Mouse (Mus musculus) left cerebral cortex, adult 18-20 months (tissue): ENCODE measurements around the gene Apoh. TPM values are rescaled to one million over a fixed set of nuclear protein-coding genes. Genes with fewer than 3 reads are reported as not detected.

Source experiments
- DNase-seq, 2 experiments: peaks; one replicate each; pipeline ENCODE4 v3.0.0; 2021 to 2022; ENCODE audit warnings: low spot score in 2 of 2, mixed read lengths in 1 of 2
- total RNA-seq, 2 experiments: library from RNA; stranded (reverse); gene quantifications; 2 replicates each; pipeline ENCODE4 v1.2.3; 2021

The Apoh gene
- total RNA-seq, 2 experiments from 2014 or later, result 0.74 to 1.1 TPM

DNA sequence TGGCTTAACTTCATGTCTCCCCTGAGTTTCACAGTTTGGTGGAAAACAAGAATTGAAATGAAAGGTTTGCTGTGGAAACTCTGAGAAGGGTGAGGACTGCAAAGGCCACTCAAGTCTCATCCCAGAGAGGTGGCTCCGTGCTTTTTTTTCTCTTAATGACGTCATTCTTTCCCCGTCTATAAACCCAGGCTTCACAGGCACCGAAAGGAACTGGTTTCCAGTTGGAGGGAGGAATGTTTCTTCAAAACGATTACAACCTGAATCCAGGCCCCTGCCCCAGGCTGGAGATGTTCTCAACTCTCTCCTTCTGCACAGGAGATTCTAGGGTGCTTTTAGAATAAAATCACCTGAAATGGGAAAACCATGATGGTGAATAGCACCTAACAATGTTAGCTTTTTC lies 10.1 kb upstream of the Apoh start:
- no peak for DNase-seq

DNA sequence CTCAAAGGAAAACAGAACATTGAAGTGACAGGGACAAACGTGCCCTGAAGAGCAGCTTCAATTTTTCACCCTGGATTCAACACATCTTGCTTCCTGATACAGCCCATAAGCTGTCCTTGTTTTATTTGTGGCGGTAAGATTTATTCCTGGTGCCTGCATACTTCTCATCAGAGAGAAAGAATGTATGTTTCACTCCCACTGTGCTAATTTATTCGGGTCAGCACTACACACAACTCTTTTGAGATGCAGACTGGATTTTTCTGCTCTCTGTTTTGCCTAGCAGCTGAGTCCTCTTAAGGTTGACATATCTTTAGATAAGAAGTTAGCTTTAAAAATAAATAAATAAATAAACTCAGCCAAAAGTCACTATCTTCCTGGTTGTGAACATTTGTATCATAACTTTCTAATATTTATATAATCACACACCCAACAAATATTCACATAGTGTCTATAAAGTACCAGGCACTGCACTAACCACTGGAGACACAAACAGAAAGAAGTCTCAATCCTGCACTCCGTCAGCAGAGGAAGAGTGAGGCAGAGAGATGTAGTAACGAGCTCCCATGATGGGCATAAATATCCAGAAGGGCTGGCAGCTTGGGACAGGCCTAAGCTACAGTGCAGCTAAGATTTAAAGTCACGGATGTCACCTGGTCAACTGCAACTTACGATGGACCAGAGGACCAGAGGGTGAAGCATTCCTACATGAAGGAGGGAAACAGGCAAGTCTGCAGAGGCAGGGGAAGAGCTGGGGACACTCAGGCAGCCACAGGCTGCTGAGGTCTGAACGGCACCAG lies 9.4 kb upstream of the Apoh start:
- DNase-seq, result no peak

DNA sequence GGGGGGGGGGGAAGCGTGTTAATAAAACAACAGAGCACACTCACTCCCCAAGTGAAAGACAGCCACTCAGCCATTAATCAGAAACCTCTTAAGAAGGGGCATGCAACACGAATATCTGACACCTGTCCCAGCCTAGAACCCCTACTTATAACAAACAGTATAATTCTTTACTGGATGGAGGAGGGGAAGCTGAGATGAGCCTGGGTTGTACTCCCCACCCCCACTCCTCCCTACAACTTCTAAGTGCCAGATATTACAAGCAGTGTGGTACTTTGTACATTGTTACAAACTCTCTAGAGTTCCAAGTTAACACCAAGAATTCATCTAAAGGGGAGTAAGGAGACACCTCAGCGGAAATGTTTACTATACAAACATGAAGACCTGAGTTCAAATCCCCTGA lies 8.5 kb upstream of the Apoh start:
- DNase-seq, result no peak

- DNase-seq, result no peak
Observed at GRCm38 (mm10) chr11:108335536-108335935, 7.6 kb upstream of the Apoh start.

DNA sequence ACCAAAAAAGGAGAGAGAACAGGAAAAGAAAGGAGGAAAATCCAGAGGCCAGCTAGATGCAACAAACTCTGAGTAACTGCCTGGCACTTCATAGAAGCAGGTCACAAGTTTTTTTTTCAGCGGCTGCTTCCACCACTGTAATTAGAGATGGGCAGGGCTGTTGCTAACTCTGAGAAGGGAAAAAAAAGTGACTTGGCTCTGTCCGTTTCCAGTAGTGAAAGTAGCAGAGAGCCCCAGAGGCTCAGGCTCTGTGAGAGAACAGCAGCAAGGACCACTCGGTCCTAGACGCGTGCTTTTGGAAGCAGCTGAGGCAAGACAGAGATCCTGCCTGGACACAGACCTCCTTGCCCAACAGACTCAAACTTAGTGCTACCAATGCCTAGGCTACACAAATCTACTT lies 6.7 kb upstream of the Apoh start:
- no peak for DNase-seq

DNA sequence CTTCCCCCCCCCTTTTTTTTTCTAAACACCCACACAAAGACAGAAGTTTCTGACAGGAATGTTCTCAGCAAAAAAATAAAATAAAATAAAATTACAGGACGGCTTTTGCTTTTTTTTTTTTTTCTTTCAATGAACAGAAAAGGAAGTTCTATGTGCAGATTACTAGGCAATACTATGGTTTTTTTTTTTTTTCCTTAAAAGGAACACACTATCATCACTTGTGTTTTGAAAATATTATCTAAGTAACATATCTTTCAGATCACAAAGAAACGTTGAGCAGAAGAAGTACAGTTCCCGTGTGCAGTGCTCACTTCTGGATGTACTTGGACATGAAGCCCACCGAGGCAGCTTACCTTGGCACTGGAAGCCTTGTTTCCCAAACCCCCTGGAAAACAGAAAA lies 2.9 kb upstream of the Apoh start:
- no peak for DNase-seq

DNA sequence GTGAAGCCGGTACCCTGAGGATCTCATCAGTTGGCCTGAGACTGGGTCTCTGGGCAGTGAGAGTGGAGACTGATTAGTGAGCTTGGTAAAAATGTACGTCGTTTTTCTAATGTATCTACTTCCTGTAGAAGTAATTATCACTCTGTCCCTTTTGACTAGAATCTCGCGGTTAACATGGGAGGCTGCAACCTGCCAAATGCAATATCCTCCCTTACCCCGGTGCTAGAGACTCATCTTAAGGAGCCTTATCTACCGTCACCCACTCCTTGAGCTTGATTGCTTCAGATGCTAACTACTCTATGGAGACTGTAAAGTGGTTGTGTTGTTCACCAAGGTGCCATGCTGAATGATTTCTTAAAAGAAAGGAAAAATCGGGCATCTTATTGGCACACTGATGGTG lies 1.4 kb upstream of the Apoh start:
- no peak for DNase-seq

DNA sequence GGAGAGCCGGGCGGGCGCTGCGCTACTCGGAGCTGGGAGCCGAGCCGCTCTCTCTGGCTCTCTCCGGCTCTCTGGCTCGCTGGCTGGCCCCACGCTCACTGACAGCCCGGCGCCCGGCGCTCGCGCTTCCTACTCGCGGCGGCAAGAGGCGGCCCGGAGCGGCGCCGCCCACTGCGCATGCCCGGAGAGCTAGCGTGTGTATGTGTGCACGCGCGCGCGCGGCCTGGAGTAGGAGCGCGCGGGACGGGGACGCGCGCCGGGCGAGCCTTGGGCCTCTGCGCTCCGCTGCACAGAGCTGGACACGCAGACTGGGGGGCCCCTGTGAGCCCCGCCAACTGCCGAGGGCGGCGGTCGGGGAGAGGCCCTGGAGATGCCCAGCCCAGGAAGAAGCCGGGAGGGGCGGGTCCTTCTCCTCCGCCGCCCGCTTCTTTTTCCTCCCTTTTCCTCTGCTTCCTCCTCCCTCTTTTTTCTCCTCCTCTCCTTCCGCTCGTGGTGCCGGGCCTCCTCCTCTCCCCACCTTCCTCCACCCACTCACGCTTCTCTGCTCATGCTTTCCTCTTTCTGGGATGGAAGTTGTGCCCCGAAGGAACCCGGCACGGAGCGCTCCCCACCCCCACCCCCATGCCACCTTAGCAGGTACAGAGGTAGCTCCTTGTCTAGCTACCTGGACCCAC lies 772 bp downstream of the Apoh start, which contains the start of gene Prkca:
Prkca (minus strand) TSS at position 140 of the 674 bp plus-strand sequence.
- peak; percentile 92 to 97 for DNase-seq

GRCm38 (mm10) chr11:108344759-108345158 lies 1.6 kb downstream of the Apoh start:
- DNase-seq, result no peak

DNA sequence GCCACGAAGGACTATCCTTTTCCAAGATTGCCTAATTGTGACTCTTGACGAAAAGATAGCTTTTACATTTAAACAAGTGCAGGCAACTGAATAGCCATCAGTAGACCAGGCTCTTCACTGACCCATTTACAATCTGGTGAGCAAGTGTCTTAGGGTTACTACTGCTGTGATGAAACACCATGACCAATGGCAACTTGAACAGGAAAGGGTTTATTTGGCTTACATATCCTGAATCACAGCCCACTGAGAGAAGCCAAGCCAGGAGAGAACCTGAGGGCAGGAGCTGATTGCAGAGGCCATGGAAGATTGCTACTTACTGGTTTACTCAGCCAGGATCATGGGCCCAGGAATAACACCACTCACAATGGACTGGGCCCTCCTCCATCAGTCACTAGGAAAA lies 2.2 kb downstream of the Apoh start:
- no peak for DNase-seq

- DNase-seq, result no peak
Observed at GRCm38 (mm10) chr11:108350799-108351198, 7.6 kb downstream of the Apoh start.

DNA sequence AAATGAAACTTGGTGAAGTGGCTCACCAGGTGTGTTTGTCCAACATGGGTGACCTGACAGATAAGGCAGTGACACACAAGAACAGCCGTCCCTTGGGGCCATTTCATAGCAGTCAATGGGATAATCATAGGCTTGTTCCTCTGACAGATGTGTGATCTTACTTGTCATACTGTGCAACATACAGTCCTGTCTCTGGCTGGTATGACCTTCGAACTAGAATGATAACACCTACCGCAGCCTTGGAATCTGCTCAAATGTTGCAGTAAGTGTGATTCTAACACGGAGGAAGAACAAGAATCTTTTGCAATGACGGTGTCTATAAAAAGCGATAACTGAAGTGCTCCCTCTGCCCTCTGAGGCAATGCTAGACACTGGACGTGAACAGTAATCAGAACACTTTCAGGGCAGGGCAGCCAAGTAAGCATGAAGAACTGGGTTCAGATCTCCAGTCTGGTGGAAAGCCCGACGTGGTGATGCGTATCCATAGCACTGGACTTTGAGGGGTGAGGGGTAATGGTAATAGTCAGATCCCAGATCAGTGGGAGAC lies 9.8 kb downstream of the Apoh start:
- no peak for DNase-seq

- no peak for DNase-seq
Observed at GRCm38 (mm10) chr11:108356020-108356419, 12.9 kb downstream of the Apoh start.

DNA sequence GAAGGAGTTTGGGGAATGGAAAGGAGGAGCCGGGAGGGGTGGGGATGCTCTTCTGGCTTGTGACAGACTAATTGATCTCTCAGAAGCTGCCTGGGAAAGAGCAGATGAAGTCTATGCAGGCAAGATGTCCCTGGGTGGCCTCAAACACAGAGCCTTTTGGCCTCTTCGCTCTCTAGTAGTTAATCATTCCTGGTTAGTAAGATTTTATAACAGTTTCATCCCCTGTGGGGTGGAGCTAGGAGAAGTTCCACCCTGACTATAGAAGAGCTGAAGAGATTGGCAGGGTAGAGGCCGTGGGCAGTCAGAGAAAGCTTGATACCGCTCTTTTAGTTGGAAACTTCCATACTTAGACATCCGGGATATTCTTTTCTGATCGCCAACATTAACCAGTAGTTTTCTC lies 15.8 kb downstream of the Apoh start:
- no peak for DNase-seq

DNA sequence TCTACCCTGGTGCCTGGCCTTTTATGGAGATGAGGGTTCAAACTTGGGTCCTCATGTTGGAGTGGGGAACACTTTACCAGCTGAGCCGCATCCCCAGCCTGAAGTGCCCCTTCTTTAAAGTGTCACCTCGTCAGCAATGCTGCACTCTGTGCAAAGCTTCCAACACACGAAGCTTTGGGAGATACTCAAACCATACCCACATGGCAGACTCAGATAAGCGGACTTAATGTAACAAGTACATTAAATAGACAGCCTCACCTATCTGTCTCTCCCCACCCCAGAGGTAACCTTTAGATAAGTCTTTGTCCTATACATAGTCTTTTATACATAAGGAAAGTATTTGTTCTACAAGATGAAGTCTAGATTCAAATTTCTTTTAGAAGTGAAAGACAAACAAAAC lies 17.8 kb downstream of the Apoh start:
- DNase-seq, result no peak

DNA sequence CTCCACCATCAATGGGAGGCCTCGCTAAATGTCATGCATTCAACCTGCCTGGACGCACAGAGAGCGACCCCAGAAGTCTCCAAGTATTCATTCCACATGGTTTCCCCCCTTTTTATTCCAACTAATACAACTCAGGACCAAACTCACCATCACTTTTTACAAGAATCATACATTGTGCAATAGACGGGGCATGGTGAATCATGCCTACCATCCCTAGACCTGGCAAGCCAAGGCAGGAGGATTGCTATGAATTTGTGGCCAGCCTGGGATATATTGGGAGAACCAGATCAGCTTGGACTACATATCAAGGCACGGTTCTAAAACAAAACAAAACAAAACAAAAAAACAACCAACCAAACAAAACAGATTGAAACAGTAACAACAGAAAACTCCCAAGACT lies 19.8 kb downstream of the Apoh start:
- DNase-seq, result no peak

GRCm38 (mm10) chr11:108363991-108364390 lies 20.8 kb downstream of the Apoh start:
- no peak for DNase-seq

GRCm38 (mm10) chr11:108364945-108365589 lies 21.9 kb downstream of the Apoh start:
- peak in 1 of 2 experiments; percentile 32 for DNase-seq

- no peak for DNase-seq
Observed at GRCm38 (mm10) chr11:108365600-108365999, 22.4 kb downstream of the Apoh start.

DNA sequence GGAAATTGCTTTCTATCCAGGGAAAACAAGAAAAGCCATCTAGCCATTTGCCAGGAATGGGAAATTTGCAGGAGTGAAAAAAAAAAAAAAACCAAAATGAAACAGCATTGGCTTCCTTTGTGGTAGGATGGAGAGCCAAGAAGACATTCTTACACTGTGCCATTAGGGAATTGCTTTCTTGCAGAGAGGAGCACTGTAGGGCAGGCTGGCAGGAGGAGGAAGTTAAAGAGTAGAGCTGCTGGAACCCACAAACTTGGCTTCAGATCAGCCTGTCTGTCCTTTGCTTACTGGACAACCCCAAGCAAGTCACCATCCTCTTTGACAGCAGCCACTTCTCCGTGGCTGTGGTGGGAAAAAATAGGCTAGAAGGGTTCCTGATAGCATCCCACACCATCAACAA lies 23.9 kb downstream of the Apoh start:
- no peak for DNase-seq

GRCm38 (mm10) chr11:108376815-108377214 lies 33.7 kb downstream of the Apoh start:
- no peak for DNase-seq
